Mouse (Mus musculus) layer of hippocampus, adult 9-11 months (tissue): ENCODE results near the gene 4930522H14Rik.

Source experiments
- DNase-seq: peaks from one replicate; pipeline ENCODE4 v3.0.0; 2022

Gene 4930522H14Rik

DNA sequence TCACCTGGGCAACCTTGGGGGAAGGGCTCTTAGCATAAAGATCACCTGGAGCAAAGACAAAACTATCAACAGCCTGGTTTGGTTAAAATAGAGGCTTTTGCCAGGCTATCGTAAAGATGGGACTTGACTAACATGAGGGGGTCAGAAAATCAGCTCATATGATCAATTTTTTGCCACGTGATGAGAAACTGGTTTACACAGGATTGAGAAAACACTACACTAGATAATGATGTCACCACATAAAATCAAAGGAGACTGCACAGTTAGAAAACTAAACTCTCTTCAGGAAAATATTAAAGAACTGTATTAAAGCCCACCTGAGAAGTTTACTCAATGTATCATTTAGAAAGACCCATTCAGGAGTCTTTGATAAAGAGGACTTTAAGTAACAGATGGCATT is 56.0 kb downstream of the 4930522H14Rik start:
- DNase-seq = no peak

DNA sequence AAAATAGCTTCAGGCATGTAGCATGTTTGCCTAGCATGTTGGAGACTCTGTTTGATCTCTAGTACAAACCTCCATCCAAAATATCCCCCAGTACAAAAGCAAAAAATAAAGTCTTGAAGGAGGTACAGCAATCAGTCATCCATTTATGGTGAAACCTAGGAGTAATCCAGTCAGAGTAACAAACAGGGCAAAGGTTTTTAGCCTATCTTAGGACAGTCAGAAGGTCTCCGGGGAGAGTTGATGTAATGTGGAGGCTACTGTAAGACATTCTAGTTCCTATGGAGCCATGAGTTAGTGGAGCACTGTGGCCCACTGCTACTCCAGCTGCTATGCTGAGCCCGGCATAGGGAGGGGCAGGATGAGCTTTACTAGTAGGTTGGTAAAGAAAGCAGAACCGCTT is 58.5 kb downstream of the 4930522H14Rik start:
- no peak for DNase-seq

DNA sequence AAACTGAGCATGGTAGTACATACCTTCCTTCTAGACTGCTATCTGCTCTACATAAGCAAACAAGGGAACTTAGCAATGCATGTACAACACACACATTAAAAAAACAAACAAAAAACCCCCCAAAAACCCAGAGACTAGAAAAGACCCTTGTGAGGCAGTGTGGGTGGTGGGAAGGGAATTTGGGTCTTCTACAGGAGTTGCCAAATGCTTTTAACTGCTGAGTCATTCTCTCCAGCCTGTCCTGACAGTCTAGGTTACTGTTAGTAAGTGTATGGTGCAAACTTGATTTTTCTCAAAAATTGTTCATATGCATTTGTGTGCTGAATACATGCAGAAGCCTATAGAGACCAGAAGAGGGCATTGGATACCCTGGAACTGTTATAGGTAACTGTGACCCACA is 59.5 kb downstream of the 4930522H14Rik start:
- DNase-seq = no peak

DNA sequence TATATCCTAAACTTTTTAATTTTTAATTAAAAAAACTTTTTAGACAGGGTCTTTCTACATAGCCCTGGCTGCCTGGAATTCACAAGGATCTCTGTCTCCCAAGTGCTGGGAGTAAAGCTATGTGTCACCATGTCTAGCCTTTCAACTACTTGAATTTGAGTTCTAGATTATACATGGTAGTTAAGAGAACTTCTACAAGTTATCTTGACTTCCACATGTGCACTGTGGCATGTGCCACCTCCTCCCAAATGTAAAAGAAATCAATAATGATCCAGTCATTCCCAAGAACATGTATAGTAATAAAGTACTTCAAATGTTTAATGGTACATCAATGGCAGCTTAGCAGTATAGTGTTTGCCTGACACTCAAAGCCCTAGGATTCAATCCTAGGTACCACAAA is 63.4 kb downstream of the 4930522H14Rik start:
- DNase-seq = no peak

DNA sequence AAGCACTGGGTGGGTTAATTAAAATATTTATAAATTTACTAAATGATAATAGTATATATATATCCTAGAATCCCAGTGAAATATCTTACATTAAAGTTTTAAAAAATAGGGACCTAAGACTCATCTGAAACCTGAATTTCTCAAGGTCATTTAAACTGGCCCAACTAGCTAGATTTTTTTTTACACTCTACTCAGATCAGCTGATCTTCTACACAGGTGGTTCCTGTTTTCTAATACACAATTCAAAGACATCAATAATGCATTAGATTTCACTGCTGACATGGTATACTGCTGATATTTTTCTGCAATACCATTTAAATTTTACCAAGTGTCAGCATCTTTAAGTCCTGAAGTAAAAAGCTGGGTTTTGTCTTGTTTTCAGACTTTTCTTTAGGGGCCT is 67.2 kb downstream of the 4930522H14Rik start:
- no peak for DNase-seq

DNA sequence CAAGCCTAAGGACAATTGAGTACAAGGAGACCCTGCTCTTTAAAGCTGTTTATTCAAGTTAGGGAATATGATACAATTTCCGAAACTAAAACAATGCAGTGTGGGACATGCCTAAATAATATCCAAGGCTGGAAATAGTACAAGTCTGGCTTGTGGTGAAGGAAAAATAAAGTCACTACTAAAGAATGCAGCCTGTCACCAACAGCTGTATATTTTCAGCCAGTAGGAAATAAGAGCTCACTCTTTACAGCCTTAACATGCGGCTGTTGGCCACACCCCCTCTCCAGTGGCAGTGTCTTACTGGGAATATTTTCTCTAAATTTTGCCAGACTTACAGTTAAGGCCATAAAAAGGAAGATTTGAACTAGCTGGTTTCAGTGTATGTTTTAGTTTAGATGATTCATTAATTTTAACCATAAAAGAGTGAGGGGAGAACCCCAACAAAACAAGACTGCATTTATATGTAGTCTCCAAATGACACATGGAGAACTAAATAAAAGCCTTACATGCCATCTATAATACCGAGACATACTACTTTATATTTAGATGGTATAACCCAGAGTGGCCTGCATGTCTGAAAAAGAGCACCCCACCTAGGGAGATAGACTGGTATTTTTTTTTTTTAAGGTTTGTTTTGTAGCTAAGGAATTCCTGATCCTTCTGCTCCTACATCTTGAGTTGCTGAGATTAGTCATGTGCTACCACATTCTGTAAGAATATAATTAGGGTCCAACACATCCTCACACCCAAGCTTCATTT is 70.5 kb downstream of the 4930522H14Rik start:
- DNase-seq = no peak

DNA sequence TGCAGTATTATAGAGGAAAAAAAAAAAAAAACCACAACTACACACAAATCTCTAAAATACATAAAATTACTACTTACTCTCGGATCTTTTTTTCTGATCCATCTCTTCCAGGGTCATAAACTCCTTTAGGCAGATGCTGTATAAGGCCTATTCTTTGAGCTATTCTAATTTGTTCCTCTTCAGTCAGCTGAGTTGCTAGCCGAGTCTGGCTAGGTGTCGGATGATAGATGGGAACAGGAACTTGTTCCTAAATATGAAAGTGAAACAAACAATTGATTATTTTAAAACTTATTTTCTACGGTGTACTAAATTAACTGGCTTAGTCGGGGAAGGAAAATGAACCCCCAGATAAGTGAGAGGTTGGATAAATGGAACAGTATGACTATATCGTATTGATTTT is 74.3 kb downstream of the 4930522H14Rik start:
- DNase-seq = no peak
